Mouse (Mus musculus) olfactory bulb, adult 2 months (tissue): ENCODE results near the gene Ctse.

Source experiments
- CTCF ChIP-seq: fragments of 200-500 bp; IDR thresholded peaks from 2 replicates; pipeline ENCODE4 v1.5.1; 2012; ENCODE audit warnings: low read depth, mild to moderate bottlenecking, low read length, moderate library complexity; ENCODE audit not compliant: insufficient read depth
- POLR2A ChIP-seq: fragments of 200-500 bp; IDR thresholded peaks from 2 replicates; pipeline ENCODE4 v1.6.1; 2012; ENCODE audit warnings: mild to moderate bottlenecking, low read depth, low read length, moderate library complexity; ENCODE audit not compliant: insufficient read depth

DNA sequence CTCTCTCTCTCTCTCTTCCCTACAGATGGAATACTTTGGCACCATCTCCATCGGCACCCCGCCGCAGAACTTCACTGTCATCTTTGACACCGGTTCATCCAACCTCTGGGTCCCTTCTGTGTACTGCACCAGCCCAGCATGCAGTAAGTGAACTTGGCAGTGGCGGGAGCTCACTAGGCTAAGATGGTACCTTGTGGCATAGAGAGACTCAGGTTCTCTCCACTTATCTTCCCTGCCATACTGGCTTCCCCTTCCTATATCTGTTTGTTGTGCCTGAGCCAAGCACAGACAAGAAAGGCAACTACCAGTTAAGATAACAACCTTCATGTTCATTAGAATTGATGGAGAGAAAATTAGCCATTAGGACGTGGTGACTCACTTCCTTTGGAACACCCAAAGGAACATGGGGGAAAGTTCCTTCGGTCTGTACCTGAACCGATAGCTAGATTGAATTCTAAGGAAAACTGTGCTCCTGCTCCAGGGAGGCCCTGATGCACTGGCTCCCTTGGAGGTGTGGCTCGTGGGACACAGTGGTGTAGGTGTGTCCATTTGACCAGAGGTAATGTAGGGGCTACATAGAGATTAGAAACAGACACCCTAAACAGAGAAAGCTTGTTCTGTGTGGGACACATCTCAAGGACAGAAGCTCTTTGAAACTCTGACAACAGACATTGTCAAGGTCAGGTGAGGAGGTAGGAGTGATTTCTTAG lies 25.3 kb downstream of the Ctse start:
- TF ChIP-seq CTCF = no peak
- TF ChIP-seq POLR2A = no peak
